Mouse (Mus musculus) limb, embryonic 14.5 days (tissue): ENCODE data around the gene Lst1. TPM values are rescaled to one million over a fixed set of nuclear protein-coding genes. Genes with fewer than 3 reads are reported as not detected.
A peak's percentile ranks its signal among the peaks of the same experiment; 100 is the strongest.

Experiments
- ATAC-seq: fragments of 200-750 bp; cut with Nextera tagmentation; 2 replicates; pipeline ENCODE4 v1.8.0; 2017; ENCODE audit warnings: low read depth, moderate number of reproducible peaks, moderate TSS enrichment; ENCODE audit not compliant: low FRiP score
- DNase-seq: peaks from one replicate; pipeline ENCODE4 v3.0.0-alpha.2; 2015; ENCODE audit warnings: low spot score
- H3K27ac ChIP-seq: fragments of 300-500 bp; sonication (generic); replicated peaks from 2 replicates; pipeline ENCODE4 v1.5.1; 2014; ENCODE audit warnings: low read depth, mild to moderate bottlenecking, low read length, moderate library complexity, mixed read lengths
- H3K27me3 ChIP-seq: fragments of 300-500 bp; sonication (generic); 2 replicates; pipeline ENCODE4 v1.6.1; 2014; ENCODE audit warnings: low read length, mixed read lengths; ENCODE audit not compliant: control insufficient read depth, insufficient read depth
- H3K36me3 ChIP-seq: fragments of 300-500 bp; sonication (generic); 2 replicates; pipeline ENCODE4 v1.6.1; 2014; ENCODE audit warnings: mild to moderate bottlenecking, low read length, moderate library complexity, mixed read lengths; ENCODE audit not compliant: control insufficient read depth, insufficient read depth
- H3K4me1 ChIP-seq: fragments of 300-500 bp; sonication (generic); 2 replicates; pipeline ENCODE4 v1.6.1; 2014; ENCODE audit warnings: antibody characterized with exemption, low read length, mixed read lengths; ENCODE audit not compliant: control insufficient read depth, insufficient read depth
- H3K4me2 ChIP-seq: fragments of 300-500 bp; sonication (generic); replicated peaks from 2 replicates; pipeline ENCODE4 v1.6.1; 2014; ENCODE audit warnings: low read depth, mild to moderate bottlenecking, low read length, moderate library complexity; ENCODE audit not compliant: severe bottlenecking
- H3K4me3 ChIP-seq: fragments of 300-500 bp; sonication (generic); replicated peaks from 2 replicates; pipeline ENCODE4 v1.5.1; 2014; ENCODE audit warnings: low read length
- H3K9ac ChIP-seq: fragments of 300-500 bp; sonication (generic); 2 replicates; pipeline ENCODE4 v1.6.1; 2014; ENCODE audit warnings: mild to moderate bottlenecking, low read depth, low read length, moderate library complexity; ENCODE audit not compliant: severe bottlenecking
- H3K9me3 ChIP-seq: fragments of 300-500 bp; sonication (generic); 2 replicates; pipeline ENCODE4 v1.6.1; 2016; ENCODE audit warnings: low read length; ENCODE audit not compliant: control insufficient read depth
- POLR2A ChIP-seq: fragments of 200-500 bp; IDR thresholded peaks from 2 replicates; pipeline ENCODE4 v1.8.0; 2012; ENCODE audit warnings: inconsistent platforms, mild to moderate bottlenecking, moderate library complexity, borderline replicate concordance; ENCODE audit not compliant: insufficient read depth, insufficient read length; ENCODE audit errors: extremely low read depth
- WGBS: fragments of 180-500 bp; shearing (Covaris S2); extraction: QIAGEN DNeasy Blood & Tissue Kit; methylation state at CpG from one replicate; pipeline ENCODE4 v1.1.7; 2014; 5-methylcytosine and 5-hydroxymethylcytosine counted together
- polyA plus RNA-seq, 2 experiments: library from polyadenylated mRNA; depleted of rRNA in 1 of 2; stranded (reverse) in 1 of 2; unstranded in 1 of 2; fragments of >200 nt; fragmentation: Nextera tagmentation in 1 of 2; extraction: Ambion mirVana in 1 of 2; gene quantifications; 2 replicates each; pipeline versions ENCODE4 v1.2.1 to v1.2.3; 2012 to 2014

Lst1 gene
- polyA plus RNA-seq, 2 experiments = 21.8 to 29.2 TPM

DNA sequence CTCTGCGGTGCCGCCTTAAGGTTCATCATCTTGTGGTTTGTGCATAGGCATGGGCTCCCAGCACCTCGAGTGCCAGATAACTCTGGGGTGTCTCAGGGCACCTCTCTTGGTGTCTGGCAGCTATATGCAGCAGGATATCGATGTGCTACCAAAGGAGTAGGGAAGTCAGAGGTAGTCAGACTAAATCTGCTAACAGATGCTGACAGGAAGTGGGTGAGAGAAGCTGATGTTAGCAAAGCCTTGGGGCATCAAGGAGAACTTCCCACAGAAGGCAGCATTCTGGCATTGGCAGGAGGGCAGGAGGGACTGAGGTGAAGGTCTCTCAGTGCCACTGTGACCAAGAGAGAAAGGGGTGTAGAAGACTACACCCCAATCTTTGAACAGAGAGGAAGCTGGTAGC is 1.9 kb upstream of the Lst1 start:
- Histone ChIP-seq H3K4me3 (no peak overlapping the region), H3K27ac (no peak overlapping the region), H3K4me2 (no peak overlapping the region), H3K4me1 (peaks cover 8% of the 10 kb centered on the region), H3K27me3 (peaks cover 5% of the 10 kb centered on the region; the same call in 1 of the 2 replicates), H3K9ac (no peak overlapping the region), H3K36me3 (no peaks in the 10 kb centered on the region), H3K9me3 (no peaks in the 10 kb centered on the region)
- WGBS = 73% methylated on average over 4 of the region's 4 CpGs
- ATAC-seq = no peak
- no peak for TF ChIP-seq POLR2A
- DNase-seq = no peak

DNA sequence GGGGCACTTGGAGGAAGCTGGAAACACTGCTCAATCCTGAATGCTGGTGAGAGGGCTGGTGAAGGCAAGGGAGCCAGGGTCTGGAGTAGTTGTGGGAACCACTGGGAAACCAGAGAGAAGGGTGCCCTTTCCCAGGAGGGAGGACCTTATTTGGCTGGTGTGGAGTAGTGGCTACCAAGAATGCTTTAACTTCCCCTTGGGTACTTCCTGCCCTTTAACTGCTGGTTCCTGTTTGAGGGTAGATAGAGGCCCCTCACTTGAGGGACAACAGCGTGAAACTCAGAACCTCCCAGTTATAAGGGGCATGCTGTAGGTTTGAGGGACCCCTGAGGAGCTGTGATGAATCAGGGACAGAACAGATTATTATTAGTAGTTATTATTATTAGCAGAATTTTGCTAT is 947 bp upstream of the Lst1 start:
- WGBS = 80% methylated on average over 1 of the region's 1 CpGs
- no peak overlapping the region for H3K4me2 ChIP-seq
- H3K9me3 ChIP-seq = no peaks in the 10 kb centered on the region
- H3K36me3 ChIP-seq = no peaks in the 10 kb centered on the region
- no peak overlapping the region for H3K4me3 ChIP-seq
- H3K27ac ChIP-seq = no peak overlapping the region
- no peak for ATAC-seq
- peaks cover 8% of the 10 kb centered on the region for H3K4me1 ChIP-seq
- H3K9ac ChIP-seq = no peak overlapping the region
- no peak for DNase-seq
- no peaks in the 10 kb centered on the region; the same call in 1 of the 2 replicates for H3K27me3 ChIP-seq
- TF ChIP-seq POLR2A = no peak

DNA sequence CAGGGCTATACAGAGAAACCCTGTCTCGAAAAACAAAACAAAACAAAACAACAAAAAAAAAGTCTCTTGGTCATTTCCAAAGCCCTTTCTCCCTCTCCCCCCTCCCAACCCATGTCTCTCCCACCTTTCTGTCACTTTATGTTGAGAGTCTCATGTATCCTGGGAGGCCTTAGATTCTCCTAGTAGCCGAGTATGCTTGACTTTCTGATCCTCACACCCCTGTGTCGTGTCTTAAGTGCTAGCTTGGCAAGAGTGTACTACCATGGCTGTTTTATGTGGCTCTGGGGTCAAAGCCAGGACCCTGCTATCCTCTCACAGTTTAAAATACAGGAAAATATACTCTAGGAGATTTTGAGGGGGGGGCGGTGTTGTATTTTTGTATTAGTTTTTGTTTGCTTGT is 894 bp downstream of the Lst1 start:
- TF ChIP-seq POLR2A = no peak
- WGBS = 62% methylated on average over 4 of the region's 4 CpGs
- H3K27me3 ChIP-seq = no peaks in the 10 kb centered on the region
- no peak overlapping the region for H3K4me3 ChIP-seq
- H3K27ac ChIP-seq = 0 out of 2 replicates have a peak overlapping the region, but pooled peaks have one; percentile 26
- DNase-seq (no peak), ATAC-seq (no peak)
- H3K4me2 ChIP-seq = no peak overlapping the region
- H3K9me3 ChIP-seq = no peaks in the 10 kb centered on the region
- H3K36me3 ChIP-seq = no peaks in the 10 kb centered on the region
- no peak overlapping the region for H3K9ac ChIP-seq
- H3K4me1 ChIP-seq = peaks cover 8% of the 10 kb centered on the region

DNA sequence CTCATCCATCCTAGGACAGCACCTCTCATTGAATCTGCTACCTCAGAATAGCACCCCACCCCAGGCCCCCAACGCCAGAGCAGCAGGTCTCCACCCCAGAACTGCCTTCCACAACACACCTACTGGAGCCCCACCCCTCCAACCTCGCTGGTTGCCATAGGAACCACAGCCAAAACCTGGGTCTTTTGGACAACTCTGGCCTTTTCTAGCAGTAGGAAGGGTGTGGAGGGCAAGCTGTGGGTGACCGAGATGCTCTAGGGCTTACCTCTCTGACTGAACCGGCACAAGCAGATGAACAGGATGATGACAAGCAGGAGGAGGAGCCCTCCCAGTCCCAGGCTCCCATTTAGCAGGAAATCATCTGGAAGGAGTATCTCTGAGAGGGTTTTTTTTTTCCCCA is 1.6 kb downstream of the Lst1 start:
- no peaks in the 10 kb centered on the region for H3K27me3 ChIP-seq
- 0% methylated on average over 4 of the region's 4 CpGs for WGBS
- peak overlapping the region; percentile 82 for H3K27ac ChIP-seq
- no peaks in the 10 kb centered on the region for H3K9me3 ChIP-seq
- no peak for TF ChIP-seq POLR2A
- H3K4me1 ChIP-seq = peaks cover 8% of the 10 kb centered on the region
- peak overlapping the region; percentile 48 for H3K9ac ChIP-seq
- H3K4me2 ChIP-seq = peak overlapping the region; percentile 56
- ATAC-seq (peak; percentile 61), DNase-seq (peak; percentile 40)
- H3K36me3 ChIP-seq = no peaks in the 10 kb centered on the region
- H3K4me3 ChIP-seq = peak overlapping the region; percentile 41

DNA sequence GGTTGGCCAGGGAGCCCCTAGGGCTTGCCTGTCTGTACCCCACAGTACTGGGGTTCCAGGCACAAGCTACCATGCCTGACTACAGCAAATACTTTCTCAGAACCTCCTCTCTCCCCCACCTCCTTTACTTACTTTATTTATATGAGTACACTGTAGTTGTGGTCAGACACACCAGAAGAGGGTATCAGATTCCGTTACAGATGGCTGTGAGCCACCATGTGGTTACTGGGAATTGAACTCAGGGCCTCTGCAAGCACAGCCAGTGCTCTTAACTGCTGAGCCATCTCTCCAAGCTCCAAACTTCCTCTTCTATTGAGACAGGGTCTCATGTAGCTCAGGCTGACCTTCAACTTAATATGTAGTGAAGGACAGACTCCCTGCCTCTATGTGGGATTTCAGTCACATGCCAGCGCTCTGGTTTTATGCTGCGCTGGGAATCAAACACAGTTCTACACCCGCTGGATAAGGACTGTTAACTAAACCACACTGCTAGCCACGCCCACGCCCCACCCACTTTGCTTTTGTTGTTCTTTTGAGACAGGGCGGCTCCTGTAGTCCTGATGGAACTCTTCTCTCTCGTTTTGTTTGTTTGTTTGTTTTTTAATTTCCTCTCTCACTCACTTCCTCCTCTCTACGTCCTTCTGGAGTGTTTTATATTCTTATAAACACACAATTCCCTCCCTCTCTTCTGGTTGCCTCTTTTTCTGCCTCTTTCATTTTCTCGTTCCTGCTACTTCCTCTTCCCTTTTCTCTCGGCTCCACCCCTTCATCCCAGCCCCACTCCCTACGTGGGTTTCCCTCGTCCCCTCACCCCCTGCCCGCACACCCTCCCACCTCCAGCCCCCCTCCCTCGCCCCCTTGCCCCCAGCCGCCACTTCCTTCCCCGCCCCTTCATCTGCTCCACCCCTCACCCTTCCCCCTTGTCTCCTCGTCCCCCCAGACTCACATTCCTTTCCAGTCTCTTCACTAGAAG is 2.3 kb downstream of the Lst1 start:
- Histone ChIP-seq H3K9me3 (no peaks in the 10 kb centered on the region), H3K27ac (peak overlapping the region; percentile 82), H3K27me3 (no peaks in the 10 kb centered on the region), H3K4me2 (peak overlapping the region; percentile 56), H3K4me3 (peak overlapping the region; percentile 41), H3K36me3 (no peaks in the 10 kb centered on the region), H3K9ac (peak overlapping the region; percentile 48), H3K4me1 (peaks cover 8% of the 10 kb centered on the region)
- 3% methylated on average over 18 of the region's 18 CpGs for WGBS
- ATAC-seq (peak; percentile 84), DNase-seq (peak; percentile 83)
- no peak for TF ChIP-seq POLR2A
